Comparison of ENCODE assay signal across 21 mouse cellular contexts in genomic region chr7:117541681-117542080, GRCm38 (mm10).
A peak's percentile ranks its signal among the peaks of the same experiment; 100 is the strongest.
DNase-seq lines count a peak whose midpoint lies in the region; ATAC-seq lines count a peak whose summit lies in the region.
"Had no signal": no experiment of that assay in that cellular context is flagged by ENCODE, and none has a peak within 500 bp of the region (broad histone marks: within the 10 kb centered on the region; RNA-seq: fewer than 3 reads in every experiment).

No protein-coding gene starts in this region.

- no peak overlapping the region for H3K4me3 ChIP-seq in heart, embryonic 15.5 days
- H3K4me3 ChIP-seq in heart, embryonic 10.5 days, result no peak overlapping the region
- H3K4me3 ChIP-seq in kidney, embryonic 14.5 days (ENCODE audit: low read length), result no peak overlapping the region
- H3K4me3 ChIP-seq in embryonic facial prominence, embryonic 15.5 days (replicated peaks), result no peak overlapping the region
- H3K4me3 ChIP-seq: forebrain, embryonic 13.5 days; hindbrain, embryonic 12.5 days had no signal

- H3K4me2 ChIP-seq in heart, embryonic 15.5 days, result no peak overlapping the region
- H3K4me2 ChIP-seq in kidney, embryonic 14.5 days (replicated peaks; ENCODE audit: low read depth, low read length), result no peak overlapping the region
- H3K4me2 ChIP-seq in embryonic facial prominence, embryonic 15.5 days (replicated peaks), result no peak overlapping the region
- H3K4me2 ChIP-seq: forebrain, embryonic 13.5 days; hindbrain, embryonic 12.5 days had no signal

- no peak overlapping the region for H3K27ac ChIP-seq in heart, embryonic 15.5 days
- H3K27ac ChIP-seq in heart, embryonic 10.5 days, result no peak overlapping the region
- H3K27ac ChIP-seq in kidney, embryonic 14.5 days (ENCODE audit: low read depth, low read length), result no peak overlapping the region
- no peak overlapping the region for H3K27ac ChIP-seq in embryonic facial prominence, embryonic 15.5 days (replicated peaks)
- H3K27ac ChIP-seq: forebrain, embryonic 13.5 days; hindbrain, embryonic 12.5 days had no signal

- H3K9ac ChIP-seq in heart, embryonic 15.5 days, result no peak overlapping the region
- H3K9ac ChIP-seq in kidney, embryonic 14.5 days (ENCODE audit: low read depth, low read length), result no peak overlapping the region
- H3K9ac ChIP-seq in embryonic facial prominence, embryonic 15.5 days, result no peak overlapping the region
- H3K9ac ChIP-seq: forebrain, embryonic 13.5 days; forebrain, postnatal 0 days; hindbrain, embryonic 12.5 days had no signal

- 45% methylated on average over 3 of the region's 3 CpGs for WGBS in heart, embryonic 15.5 days
- WGBS in heart, embryonic 10.5 days, result 50% methylated on average over 3 of the region's 3 CpGs
- 35% methylated on average over 3 of the region's 3 CpGs for WGBS in kidney, embryonic 14.5 days
- WGBS in embryonic facial prominence, embryonic 15.5 days, result 42% methylated on average over 3 of the region's 3 CpGs

- peak; percentile 38 to 51 for DNase-seq in cerebellum, postnatal 10 days
- no peak for DNase-seq in cerebellum, postnatal 4 days (ENCODE audit: low spot score in 2 of 2)
- no peak for DNase-seq in heart, embryonic 10.5 days (ENCODE audit: low spot score)
- peak; percentile 32 for DNase-seq in kidney, postnatal 10 days
- DNase-seq: adrenal gland, adult 8-10 months; B cell, adult 2 months; cerebellum, adult 11 months; cerebellum, adult 8-10 months; cerebellum, postnatal 25 days; forebrain, postnatal 0 days; gastrocnemius, postnatal 14 days; heart, postnatal 36 days had no signal

- peak; percentile 48; the same call in 1 of the 2 replicates for ATAC-seq in heart, embryonic 15.5 days (replicated peaks; ENCODE audit: insufficient number of reproducible peaks, insufficient read depth, low FRiP score, low read depth)
- no peak for ATAC-seq in kidney, embryonic 14.5 days (ENCODE audit: low FRiP score, low TSS enrichment)
- peak; percentile 41; the same call in 1 of the 2 replicates for ATAC-seq in embryonic facial prominence, embryonic 15.5 days (ENCODE audit: insufficient number of reproducible peaks, low FRiP score, low TSS enrichment, low read depth)
- no peak for ATAC-seq in erythroid progenitor cell, adult 5-6 weeks (replicated peaks; ENCODE audit: low FRiP score, poor library complexity, severe bottlenecking)
- ATAC-seq: CD4-positive, CD25-positive, alpha-beta regulatory T cell, adult 4 months; forebrain, embryonic 13.5 days; forebrain, postnatal 0 days; inflammation-experienced regulatory T-cells, adult 6 months had no signal

- H3K9me3 ChIP-seq in heart, embryonic 15.5 days (replicated peaks), result no peaks in the 10 kb centered on the region
- no peaks in the 10 kb centered on the region for H3K9me3 ChIP-seq in heart, embryonic 10.5 days
- no peaks in the 10 kb centered on the region for H3K9me3 ChIP-seq in kidney, embryonic 14.5 days (ENCODE audit: control insufficient read depth, low read length)
- no peaks in the 10 kb centered on the region for H3K9me3 ChIP-seq in embryonic facial prominence, embryonic 15.5 days (replicated peaks)
- H3K9me3 ChIP-seq: forebrain, embryonic 13.5 days; hindbrain, embryonic 12.5 days had no signal

- no peaks in the 10 kb centered on the region for H3K36me3 ChIP-seq in heart, embryonic 15.5 days
- H3K36me3 ChIP-seq in heart, embryonic 10.5 days, result no peaks in the 10 kb centered on the region
- H3K36me3 ChIP-seq in kidney, embryonic 14.5 days (ENCODE audit: control insufficient read depth, insufficient read depth, low read length), result no peaks in the 10 kb centered on the region
- H3K36me3 ChIP-seq in embryonic facial prominence, embryonic 15.5 days, result no peaks in the 10 kb centered on the region
- H3K36me3 ChIP-seq: G1E; hindbrain, embryonic 12.5 days had no signal

- no peaks in the 10 kb centered on the region for H3K27me3 ChIP-seq in heart, embryonic 15.5 days
- no peaks in the 10 kb centered on the region for H3K27me3 ChIP-seq in heart, embryonic 10.5 days (ENCODE audit: insufficient read depth, poor library complexity, severe bottlenecking)
- H3K27me3 ChIP-seq in kidney, embryonic 14.5 days (ENCODE audit: control insufficient read depth, insufficient read depth, low read length), result no peaks in the 10 kb centered on the region
- H3K27me3 ChIP-seq in embryonic facial prominence, embryonic 15.5 days, result no peaks in the 10 kb centered on the region
- H3K27me3 ChIP-seq: forebrain, embryonic 13.5 days; hindbrain, embryonic 12.5 days had no signal

- H3K4me1 ChIP-seq in heart, embryonic 15.5 days (replicated peaks), result peaks cover 18% of the 10 kb centered on the region
- H3K4me1 ChIP-seq in heart, embryonic 10.5 days, result peaks cover 34% of the 10 kb centered on the region
- H3K4me1 ChIP-seq in kidney, embryonic 14.5 days (ENCODE audit: control insufficient read depth, insufficient read depth, low read length), result peaks cover 18% of the 10 kb centered on the region; the same call in 1 of the 2 replicates
- peaks cover 17% of the 10 kb centered on the region for H3K4me1 ChIP-seq in embryonic facial prominence, embryonic 15.5 days

Comparison
In these comparisons a context has a peak if more than half of its experiments do, and no peak if none do; other contexts are left out.
1. DNase-seq: peak in cerebellum, postnatal 10 days (2 of 2) and kidney, postnatal 10 days (single experiment); none in cerebellum, postnatal 4 days (0 of 2) and heart, embryonic 10.5 days (single experiment).
2. ATAC-seq: peak in heart, embryonic 15.5 days (single experiment) and embryonic facial prominence, embryonic 15.5 days (single experiment); none in kidney, embryonic 14.5 days (single experiment) and erythroid progenitor cell, adult 5-6 weeks (single experiment).